Mouse (Mus musculus) lung, postnatal 0 days (tissue): ENCODE measurements around the gene H2afz.

Experiments used
- CTCF ChIP-seq: IDR thresholded peaks from 2 replicates; pipeline ENCODE4 v1.5.1; 2016; ENCODE audit warnings: antibody characterized with exemption, mild to moderate bottlenecking
- EP300 ChIP-seq: IDR thresholded peaks from 2 replicates; pipeline ENCODE4 v1.6.1; 2016; ENCODE audit warnings: antibody characterized with exemption, mild to moderate bottlenecking, control low read depth

GRCm38 (mm10) chr3:137896867-137897266, 32.6 kb downstream of the H2afz start:
- no peak for TF ChIP-seq CTCF
- TF ChIP-seq EP300, result no peak
